Mouse (Mus musculus): ENCODE measurements around the gene Fam189a1.
A peak's percentile ranks its signal among the peaks of the same experiment; 100 is the strongest.

Gene Fam189a1

DNA sequence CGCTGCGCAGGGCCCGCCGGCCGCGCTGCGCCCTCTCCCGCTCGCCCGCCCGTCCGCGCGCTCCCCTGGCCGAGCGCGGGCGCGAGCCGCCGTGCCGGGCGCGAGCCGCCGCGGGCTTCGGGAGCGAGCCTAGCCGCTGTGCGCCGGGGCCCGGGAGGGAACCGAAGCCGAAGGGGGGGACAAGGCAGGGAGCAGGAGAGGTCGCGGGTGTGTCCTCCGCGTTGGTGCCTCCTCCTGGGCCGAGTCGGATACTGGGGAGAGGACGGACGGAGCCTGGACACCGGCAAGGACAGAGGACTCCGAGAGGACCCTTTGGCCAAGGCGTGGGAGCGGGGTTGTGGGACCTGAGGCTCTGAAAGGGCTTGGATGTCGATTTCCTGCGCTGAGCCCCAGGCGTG, at the start of gene Fam189a1:
Fam189a1 (minus strand) TSS at position 57 of the 398 bp plus-strand sequence.
- peak; percentile 50 for DNase-seq

DNA sequence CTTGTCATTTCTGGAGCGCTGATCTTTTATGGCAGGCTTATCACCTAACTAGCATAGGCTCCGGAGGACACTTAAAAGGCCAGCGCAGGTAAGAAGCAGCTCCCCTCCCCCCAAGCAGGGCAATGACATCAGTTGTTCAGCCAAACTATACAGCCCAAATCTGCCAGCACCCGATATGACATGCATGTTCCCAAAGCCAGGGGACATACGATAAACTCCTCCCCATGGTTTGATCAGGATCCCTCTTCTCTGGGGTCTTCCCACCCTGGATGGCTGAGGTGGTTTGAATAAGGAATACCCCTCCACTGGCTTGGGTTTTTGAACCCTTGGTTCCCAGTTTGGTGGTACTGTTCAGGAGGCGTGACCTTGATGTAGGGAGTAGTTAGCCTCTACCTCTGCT, 49.7 kb upstream of the Fam189a1 start:
- DNase-seq: no peak

DNA sequence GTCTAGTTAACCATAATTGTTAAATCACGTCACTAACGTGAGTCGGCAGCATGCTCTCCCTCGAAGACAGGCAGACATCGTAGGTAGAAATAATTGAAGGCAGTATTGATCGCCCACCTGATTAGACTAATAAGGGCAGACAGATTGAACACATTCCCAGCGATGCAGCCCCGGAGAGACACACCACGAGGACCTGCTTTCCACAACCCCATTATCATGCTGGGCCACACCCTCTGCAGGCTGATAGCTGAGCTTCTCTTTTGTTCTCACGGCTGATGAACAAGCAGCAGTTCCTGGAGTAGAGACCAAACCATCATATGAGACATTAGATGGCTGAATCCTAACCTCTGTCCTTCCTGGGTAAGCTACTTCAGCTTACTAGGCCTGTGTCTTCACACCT, 46.3 kb upstream of the Fam189a1 start:
- DNase-seq: no peak

- DNase-seq: no peak
Observed at GRCm38 (mm10) chr7:65180694-65181093, 24.3 kb upstream of the Fam189a1 start.

DNA sequence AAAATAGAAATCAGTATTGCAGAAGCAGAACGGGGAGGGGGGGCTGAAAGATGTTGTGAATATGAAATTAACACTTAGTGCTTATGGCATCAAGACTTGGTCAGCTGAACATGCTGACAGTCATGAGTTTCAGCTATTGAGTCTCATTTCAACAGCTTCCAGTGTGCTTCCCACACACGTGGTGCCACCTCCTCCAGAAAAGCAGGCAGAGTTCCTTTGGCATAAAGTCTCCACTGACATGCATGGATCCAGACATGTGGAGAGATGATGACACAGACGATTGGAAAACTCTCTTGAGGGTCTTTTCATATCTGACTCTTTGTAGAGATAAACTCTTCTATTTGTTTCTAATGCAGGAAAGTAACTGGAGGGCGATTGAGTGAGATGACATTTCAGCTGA, 14.4 kb upstream of the Fam189a1 start:
- DNase-seq: no peak

DNA sequence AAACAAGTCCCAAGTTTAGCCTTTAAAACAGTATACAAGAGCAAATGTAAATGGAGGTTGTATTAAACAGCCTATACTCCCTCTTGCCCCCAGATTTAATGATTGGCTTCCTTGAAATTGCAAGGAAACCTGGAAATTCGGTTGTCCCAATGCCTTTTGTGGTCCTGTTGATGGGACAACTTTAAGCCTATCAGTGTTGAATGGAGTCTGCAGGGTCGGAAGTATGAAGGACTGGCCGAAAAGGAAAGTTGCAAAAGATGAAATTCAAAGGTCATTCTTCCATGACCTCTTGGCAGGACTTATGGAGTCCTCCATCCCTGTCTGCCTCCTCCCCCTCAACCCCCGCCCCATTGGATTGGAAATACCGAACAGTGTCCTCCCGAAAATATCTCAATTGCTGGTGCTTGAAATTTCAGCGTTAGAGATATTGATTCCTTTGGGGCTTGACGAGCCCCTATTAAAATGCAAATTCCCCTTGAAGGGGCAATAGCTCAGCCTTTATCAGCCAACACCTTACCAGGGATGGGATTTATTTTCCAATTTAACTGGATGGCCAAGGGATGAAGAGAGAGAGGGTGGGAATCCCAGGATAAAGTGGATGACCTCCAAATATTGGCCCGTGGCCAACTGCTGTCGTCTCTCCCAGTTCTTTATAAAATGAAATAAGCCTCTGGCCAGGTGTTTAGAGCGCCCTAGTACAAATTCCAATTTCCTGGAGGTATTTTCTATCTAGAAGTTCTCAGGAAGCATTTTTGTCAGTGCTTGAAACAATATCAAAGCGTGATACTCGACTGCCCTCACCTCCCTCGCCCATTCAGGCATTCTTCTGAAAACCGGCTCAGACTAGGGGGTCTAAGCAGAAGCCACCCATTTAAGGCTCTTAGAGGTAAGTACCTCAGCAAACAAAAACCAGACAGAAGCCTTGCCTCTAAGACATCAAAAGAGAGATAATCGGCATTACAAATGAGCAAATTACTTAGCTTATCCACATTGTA, 958 bp upstream of the Fam189a1 start:
- DNase-seq: no peak

GRCm38 (mm10) chr7:65155628-65156513, 499 bp downstream of the Fam189a1 start:
- peak; percentile 59 for DNase-seq

DNA sequence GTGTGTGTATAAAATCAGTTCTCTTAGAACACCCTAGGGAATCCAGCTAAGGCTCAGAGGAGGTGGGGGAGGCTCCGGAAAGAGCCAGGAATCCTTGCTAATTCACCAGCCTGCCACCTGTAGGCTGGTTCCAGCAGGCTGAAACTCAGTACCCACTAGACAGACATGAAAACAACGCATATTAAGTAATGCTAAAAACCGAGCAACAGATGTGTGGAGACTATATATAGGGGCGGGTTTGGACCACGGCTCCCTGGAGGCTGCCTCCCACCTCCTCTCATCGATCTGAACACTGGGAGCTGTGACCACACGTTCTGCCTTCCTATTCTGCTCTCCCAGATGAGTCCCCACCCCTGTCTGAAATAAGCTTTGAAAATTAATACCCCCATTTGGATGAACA, 1.8 kb downstream of the Fam189a1 start:
- DNase-seq: no peak

DNA sequence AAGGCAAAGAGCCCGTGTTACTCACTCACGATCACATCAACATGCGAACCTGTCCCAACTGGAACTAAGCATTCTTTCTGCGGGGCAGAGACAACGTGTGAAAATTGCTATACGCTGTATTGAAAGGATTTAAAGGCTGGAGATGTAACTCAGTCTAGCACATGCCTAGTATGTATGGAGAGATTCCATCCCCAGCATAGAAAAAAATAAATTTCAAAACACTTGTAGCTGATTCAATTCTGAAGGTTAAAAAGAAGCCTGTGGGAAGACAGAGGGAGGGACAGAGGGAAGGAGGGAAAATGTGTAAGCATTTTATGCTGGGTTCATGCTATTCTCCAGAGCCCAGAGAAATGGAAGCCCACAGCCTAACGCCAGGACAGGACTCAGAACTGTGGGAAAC, 2.5 kb downstream of the Fam189a1 start:
- no peak for DNase-seq

DNA sequence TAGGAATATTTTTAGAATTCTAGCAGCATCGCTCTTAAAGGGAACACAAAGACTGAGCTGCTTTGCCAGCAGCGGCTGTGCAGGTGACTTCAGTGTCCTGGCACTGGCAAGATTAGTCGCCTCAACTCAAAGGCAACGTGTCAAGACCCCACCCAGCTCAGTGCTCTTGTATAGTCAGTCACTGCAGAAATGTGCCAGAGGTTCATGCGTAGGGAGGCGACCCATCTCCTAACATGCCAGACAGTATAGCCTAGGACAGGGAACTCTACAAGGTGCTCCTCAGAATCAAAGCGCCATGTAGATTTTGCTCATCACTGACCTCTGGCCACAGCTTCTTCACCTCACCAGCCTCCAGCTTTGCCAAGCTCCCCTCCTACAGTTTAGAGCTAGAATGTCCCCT, 4.8 kb downstream of the Fam189a1 start:
- DNase-seq: no peak

GRCm38 (mm10) chr7:65149040-65149439, 7.3 kb downstream of the Fam189a1 start:
- no peak for DNase-seq

DNA sequence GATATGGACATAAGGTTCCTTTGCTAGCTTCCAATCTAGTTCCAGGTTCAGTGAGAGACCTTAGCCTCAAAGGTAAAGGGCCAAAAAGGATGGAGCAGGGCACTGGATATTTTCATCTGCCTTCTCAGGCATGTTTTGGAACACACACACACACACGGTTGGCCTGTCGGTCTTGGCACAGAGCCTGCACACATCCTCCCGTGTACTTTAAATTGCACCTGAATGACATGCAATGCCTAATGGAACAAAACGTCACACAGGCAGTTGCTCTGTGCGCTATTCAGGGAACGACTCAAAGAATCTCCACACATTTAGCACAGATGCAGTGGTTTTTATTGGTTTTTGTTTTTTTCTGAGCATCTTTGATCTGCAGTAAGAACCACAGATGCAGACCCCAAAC, 11.5 kb downstream of the Fam189a1 start:
- DNase-seq: no peak

GRCm38 (mm10) chr7:65141907-65142698, 14.3 kb downstream of the Fam189a1 start:
- DNase-seq: no peak

GRCm38 (mm10) chr7:65140832-65141231, 15.5 kb downstream of the Fam189a1 start:
- DNase-seq: no peak

GRCm38 (mm10) chr7:65140099-65140498, 16.3 kb downstream of the Fam189a1 start:
- no peak for DNase-seq

DNA sequence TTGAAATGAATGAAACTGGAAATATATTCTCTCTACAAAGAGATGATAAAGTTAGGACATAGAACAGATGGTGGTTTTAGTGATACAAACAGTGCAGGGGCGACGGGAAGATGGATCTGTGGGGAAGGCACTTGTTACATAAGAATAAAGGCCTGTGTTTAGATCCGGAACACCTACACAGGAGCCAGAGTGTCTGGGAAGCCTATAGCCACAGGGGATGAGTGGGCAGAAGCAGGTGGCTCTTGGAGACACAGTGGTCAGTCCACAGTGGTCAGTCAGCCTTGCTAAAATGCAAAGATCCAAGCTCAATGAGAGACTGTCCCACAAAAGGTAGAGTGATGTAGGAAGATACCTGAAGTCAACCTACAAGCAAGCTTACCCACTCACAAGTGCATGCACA, 32.6 kb downstream of the Fam189a1 start:
- no peak for DNase-seq

GRCm38 (mm10) chr7:65116903-65117302, 39.5 kb downstream of the Fam189a1 start:
- DNase-seq: no peak

DNA sequence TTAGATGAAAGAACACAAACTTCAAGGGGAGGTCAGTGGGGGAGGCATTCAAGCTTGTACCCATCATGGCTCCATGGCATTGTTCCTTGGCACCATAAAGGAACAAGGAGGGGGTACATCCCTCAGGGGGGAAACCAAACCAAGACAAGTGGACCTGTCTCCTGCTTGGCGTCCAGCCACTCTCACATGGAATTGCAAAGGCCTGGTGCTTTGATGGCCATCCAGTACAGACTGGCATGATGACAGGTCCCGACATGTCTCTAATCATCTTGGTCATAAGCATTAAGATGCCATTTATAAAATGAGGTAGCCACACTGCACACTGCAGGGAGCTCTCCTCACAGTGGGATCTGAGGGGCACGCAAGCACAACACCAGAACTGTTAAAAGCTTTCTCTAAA, 41.0 kb downstream of the Fam189a1 start:
- DNase-seq: no peak

- DNase-seq: no peak
Observed at GRCm38 (mm10) chr7:65111664-65112063, 44.7 kb downstream of the Fam189a1 start.

GRCm38 (mm10) chr7:65105566-65105965, 50.8 kb downstream of the Fam189a1 start:
- no peak for DNase-seq

GRCm38 (mm10) chr7:65105097-65105467, 51.3 kb downstream of the Fam189a1 start:
- DNase-seq: peak; percentile 42

GRCm38 (mm10) chr7:65104207-65105096, 51.9 kb downstream of the Fam189a1 start:
- no peak for DNase-seq

All from right cerebral cortex, postnatal 4 days (tissue).